Mouse (Mus musculus) kidney, postnatal 14 days (tissue): ENCODE measurements at regions not wholly inside any gene's neighbourhood (a gene's known extent, or its start where the extent isn't known, plus 50 kb on each side); places are given as distances from the start of the nearest gene placed in this dataset.
"Not testable (repeated sequence)": the region's sequence is repeated elsewhere in the genome, so short reads cannot be mapped to it uniquely, and the experiment has no call there.

Source experiments
- DNase-seq: peaks from one replicate; pipeline ENCODE4 v3.0.0; 2022; ENCODE audit warnings: mixed read lengths

GRCm38 (mm10) chr14:101067082-101067481 lies 133.0 kb downstream of the Prr30 start:
- DNase-seq, result no peak

DNA sequence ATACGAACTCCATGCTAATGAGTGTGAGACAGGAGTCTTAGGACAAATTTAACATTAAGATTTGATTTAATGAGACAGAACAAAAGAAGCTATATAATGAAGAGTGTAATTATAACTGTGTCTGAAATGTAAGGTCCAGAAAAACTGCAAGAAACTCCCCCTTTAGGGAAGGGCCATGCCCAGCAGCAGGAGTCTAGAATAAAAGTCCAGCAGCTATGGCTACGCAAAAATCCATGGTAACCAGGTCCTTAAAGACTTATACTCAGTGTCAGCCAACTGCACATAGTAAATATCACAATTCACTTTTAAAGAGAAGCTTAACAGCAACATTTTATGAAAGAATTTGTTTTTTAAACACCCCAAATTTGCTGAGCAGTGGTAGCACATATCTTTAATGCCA lies 143.3 kb downstream of the Prr30 start:
- no peak for DNase-seq

DNA sequence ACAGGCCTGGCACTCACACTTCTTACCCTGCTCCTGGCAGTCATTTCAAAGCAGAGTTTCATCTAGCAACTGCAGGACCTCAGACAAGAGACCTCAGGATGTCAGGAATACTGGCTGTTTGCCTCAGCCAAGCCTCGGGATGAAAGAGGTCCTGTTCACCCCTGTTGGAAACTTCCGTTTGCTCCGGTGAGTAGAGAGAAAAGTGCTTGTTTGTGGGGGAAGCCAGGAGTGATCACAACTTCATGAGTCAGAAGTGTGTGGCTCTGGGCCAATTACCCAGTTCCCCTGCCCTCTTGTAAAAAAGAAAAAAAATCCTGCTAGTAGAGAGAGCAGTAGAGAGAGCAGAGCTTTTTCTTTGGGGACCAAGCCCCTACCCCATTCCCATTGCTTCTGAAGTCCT lies 144.2 kb downstream of the Prr30 start:
- peak; percentile 7 for DNase-seq

DNA sequence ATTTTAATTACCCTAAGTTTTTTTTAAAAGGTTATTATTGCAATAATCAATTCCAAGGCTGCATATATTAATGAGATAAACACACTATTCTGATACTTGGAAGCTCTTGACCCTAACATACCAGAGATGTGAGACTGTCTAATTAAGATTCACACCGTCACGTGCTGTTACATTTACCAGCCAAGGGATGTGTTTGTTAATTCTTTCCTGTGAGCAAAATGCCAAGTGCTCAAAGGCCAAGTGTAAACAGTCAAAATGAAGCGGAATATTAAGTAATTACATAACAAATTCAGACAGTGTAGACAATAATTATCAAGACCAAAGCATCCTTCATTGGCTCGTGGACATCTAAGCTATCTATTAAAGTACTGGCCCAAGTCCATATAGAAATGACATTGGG lies 145.3 kb downstream of the Prr30 start:
- peak; percentile 8 for DNase-seq

GRCm38 (mm10) chr14:101052760-101053159 lies 147.4 kb downstream of the Prr30 start:
- DNase-seq, result no peak

DNA sequence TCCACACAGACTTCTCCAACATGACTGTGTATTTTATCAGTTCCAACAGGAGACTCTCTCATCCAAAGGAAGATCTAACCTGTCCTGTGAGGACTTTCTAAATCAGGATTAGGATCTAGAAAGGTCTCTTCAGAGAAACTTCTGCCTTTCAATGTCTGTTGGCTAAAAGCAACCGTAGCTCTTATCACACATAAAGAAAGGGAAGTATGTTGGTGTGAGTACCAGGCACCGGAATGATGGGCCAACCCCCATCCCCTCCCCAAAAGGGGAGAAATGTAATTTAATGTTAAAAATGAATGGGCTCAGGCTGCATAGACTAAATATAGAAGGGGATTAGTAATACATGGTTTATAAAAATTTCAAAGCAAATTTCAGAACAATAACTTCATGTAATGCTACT lies 149.9 kb downstream of the Prr30 start:
- DNase-seq, result no peak

- no peak for DNase-seq
These were observed 150.4 kb downstream of the Prr30 start for GRCm38 (mm10) chr14:101049664-101050203.

GRCm38 (mm10) chr14:101043494-101043893 lies 156.6 kb downstream of the Prr30 start:
- DNase-seq, result peak; percentile 61

DNA sequence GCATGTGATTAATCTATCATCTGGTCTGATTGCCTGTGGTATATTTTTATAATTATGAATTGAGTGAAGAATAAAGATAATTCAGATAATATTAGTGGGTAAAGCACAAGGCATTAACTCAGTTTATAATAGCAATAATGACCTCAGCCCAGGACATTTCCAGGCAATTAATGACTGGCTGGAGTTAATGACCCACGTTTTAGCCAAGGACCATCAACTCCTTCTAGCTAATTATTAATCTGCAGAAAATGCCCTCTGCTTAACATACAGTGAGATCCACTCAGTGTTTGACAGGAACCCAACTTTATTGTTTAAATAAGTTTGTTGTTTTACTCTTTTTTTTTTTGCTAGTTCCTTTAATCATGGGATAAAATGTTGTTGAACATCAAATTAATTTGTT lies 199.1 kb downstream of the Prr30 start:
- no peak for DNase-seq

- DNase-seq, result no peak
These were observed 219.4 kb downstream of the Prr30 start for GRCm38 (mm10) chr14:100980754-100981153.

DNA sequence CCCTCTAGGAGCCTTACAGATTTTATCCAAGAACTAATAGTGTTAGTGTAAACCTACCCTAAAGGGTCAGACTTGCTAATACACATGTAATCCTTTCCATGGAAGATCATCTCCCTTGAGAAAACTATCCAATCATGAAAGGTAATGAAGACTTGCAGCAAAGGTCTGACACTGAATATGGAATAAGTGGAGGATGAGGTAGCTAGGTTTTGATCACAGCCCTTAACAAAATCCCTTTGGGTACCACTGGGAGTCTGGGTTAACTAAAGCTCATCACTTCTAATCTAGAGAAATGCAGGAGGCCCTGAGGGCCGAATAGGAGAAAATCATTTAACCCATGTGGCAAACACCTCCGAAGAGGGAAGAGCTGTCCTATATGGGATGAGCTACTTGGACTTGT lies 221.6 kb downstream of the Prr30 start:
- DNase-seq, result no peak

- no peak for DNase-seq
These were observed 229.2 kb downstream of the Prr30 start for GRCm38 (mm10) chr14:100970970-100971369.

GRCm38 (mm10) chr14:100960198-100960597 lies 239.9 kb downstream of the Prr30 start:
- DNase-seq, result no peak

DNA sequence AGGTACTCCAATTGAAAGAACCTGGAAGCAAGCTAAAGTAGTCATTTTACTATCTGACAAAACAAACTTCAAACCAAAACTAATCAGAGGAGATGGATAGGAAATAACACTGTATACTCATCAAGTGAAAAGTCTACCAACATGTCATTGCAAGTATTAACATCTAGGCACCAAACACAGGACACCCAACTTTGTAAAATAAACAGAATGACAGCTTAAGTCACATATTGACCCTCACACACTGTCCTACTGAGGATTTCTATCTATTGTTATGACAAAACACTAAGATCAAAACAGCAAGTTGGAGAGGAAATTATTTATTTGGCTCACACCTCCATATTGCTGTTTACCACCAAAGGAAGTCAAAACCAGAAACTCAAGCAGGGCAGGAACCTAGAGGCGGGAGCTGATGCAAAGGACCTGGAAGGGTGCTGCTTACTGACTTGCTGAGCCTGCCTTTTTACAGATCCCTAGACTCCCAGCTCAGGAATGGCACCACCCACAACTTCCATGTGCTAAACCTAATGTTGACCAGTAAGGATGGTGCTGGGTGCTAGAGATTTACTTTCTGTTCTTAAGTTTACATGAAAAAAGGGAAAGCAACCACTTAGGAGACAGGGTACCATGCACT lies 244.2 kb downstream of the Prr30 start:
- no peak for DNase-seq

DNA sequence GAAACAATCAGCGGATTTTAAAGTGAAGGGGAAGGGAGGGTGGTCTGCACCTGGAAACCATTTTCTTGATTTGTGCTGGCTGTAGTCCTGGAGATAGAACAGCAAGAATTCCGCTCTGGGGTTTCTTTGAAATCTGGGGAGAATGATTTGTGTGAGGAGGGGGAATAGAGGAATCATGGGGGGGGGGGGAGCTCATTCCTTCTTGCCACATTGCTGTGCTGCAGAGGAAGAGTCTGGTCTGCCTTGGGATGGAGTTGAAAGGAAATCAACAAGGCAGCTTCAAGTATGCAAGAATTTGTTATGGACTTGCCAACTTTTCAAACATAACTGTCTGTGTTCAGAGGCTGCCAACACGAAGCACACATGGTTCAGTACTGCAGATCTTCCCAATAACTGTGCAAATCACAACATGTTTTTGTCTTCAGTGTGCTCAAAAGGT lies 249.4 kb downstream of the Prr30 start:
- DNase-seq, result no peak

DNA sequence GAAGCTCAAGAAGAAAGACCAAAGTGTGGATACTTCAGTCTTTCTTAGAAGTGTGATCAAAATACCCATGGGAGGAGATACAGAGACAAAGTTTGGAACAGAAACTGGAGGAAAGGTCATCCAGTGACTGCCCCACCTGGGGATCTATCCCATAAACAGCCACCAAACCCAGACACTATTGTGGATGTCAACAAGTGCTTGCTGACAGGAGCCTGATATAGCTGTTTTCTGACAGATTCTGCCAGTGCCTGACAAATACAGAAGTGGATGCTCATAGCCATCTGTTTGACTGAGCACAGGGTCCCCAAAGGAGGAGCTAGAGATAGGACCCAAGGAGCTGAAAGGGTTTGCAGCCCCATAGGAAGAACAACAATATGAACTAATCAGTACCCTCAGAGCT lies 252.5 kb downstream of the Prr30 start:
- DNase-seq, result not testable (repeated sequence)

DNA sequence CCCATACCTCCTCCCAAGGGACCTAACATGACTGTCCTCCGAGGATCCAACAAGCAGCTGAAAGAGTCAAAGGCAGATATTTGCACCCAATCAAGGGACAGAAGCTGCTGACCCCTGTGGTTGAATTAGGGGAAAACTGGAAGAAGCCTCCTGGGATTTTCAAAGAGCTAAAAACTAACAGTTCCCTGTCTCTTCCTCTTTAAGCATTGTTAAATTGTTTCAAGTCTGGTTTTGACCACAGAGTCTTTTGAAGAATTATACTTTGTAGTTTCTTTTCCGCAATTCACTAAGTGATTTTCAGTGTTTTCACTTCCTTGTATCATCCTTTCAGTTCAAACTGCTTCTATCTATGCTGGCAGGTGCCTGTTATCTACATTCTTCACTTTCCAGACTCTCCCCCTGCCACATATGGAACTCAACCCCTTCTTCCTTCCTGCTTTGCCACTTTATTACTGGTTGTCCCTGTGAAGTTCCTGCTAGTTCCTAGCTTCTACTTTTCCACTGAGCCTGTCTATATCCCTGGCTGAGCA lies 262.7 kb downstream of the Prr30 start:
- DNase-seq, result no peak

GRCm38 (mm10) chr14:100934554-100934953 lies 265.6 kb downstream of the Prr30 start:
- DNase-seq, result no peak

- no peak for DNase-seq
These were observed 275.2 kb downstream of the Prr30 start for GRCm38 (mm10) chr14:100924880-100925279.

DNA sequence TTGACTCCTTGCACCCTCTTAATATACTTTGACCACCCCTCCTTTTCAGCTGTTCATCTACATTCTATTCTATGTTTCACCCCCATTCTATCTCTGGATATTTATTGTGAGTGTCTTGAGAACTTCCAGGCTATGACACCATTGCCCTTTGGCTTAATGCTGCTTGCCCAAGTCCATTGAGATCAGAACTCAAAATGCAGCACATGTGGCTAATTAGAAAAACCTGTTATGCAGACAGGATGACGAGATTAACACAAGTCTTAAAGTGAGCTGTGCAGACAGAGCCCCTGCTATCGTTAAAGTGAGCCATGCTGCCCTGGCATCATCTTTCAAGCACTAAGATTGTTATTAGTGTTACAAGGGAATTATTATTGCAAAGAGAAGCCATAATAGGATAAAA lies 299.9 kb downstream of the Prr30 start:
- DNase-seq, result no peak

GRCm38 (mm10) chr14:100899074-100899473 lies 301.1 kb downstream of the Prr30 start:
- DNase-seq, result no peak

DNA sequence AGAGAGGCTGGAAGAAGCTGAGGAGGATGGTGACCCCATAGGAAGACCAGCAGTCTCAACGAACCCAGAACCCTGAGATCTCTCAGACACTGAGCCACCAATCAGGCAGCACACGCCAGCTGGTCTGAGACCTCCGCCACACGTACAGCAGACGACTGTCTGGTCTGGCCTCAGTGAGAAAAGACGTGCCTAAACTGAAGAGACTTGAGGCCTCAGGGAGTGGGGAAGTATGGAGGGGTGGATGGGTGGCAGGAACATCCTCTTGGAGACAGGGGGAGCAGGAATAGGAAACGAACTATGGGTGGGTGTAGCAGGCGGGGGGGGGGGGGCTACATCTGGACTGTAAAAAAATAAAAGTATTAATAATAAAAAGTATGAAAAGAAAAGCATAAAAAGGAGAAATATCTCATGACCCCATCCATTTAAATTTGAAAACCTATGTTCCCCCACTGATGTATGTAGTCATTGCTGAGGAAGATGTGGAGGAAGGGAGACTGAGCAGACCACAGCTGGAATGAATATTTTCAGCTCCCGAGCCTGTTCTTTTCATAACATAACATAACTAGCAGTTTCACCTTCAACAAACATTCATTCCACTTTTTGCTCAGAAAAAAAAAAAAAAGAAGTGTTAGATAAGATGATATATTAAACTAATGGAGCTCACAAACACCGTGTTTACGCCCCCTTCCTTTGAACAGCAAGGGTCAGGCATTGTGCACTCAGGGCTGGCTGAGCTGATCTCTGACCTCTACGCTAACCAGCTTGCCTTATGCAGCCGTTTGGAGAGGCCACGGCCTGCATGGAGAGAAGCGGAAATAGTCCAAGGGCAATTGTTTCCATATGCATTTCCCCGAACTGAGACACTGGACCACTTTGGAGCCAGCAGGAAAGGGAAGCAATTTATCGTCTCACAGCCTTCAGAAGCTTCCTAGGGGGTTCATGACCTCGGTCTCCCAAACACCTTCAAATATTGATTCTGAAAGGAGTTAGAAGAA lies 310.7 kb downstream of the Prr30 start:
- DNase-seq, result peak; percentile 63

GRCm38 (mm10) chr14:100883115-100883514 lies 317.0 kb downstream of the Prr30 start:
- no peak for DNase-seq

- no peak for DNase-seq
These were observed 320.0 kb downstream of the Prr30 start for GRCm38 (mm10) chr14:100880103-100880502.
